Mouse (Mus musculus) heart, adult 2 months (tissue): ENCODE measurements around the gene Shroom3.

Experiments used
- CTCF ChIP-seq: fragments of 200-600 bp; IDR thresholded peaks from 2 replicates; pipeline ENCODE4 v1.8.1; 2022; ENCODE audit warnings: antibody characterized with exemption, mild to moderate bottlenecking, moderate library complexity
- EP300 ChIP-seq: fragments of 200-500 bp; IDR thresholded peaks from 2 replicates; pipeline ENCODE4 v1.6.1; 2011; ENCODE audit warnings: low read depth, low read length, control low read depth; ENCODE audit not compliant: insufficient read depth
- POLR2A ChIP-seq: fragments of 200-500 bp; IDR thresholded peaks from 2 replicates; pipeline ENCODE4 v1.6.1; 2011; ENCODE audit warnings: mild to moderate bottlenecking, low read depth, low read length, control low read depth; ENCODE audit not compliant: insufficient read depth

DNA sequence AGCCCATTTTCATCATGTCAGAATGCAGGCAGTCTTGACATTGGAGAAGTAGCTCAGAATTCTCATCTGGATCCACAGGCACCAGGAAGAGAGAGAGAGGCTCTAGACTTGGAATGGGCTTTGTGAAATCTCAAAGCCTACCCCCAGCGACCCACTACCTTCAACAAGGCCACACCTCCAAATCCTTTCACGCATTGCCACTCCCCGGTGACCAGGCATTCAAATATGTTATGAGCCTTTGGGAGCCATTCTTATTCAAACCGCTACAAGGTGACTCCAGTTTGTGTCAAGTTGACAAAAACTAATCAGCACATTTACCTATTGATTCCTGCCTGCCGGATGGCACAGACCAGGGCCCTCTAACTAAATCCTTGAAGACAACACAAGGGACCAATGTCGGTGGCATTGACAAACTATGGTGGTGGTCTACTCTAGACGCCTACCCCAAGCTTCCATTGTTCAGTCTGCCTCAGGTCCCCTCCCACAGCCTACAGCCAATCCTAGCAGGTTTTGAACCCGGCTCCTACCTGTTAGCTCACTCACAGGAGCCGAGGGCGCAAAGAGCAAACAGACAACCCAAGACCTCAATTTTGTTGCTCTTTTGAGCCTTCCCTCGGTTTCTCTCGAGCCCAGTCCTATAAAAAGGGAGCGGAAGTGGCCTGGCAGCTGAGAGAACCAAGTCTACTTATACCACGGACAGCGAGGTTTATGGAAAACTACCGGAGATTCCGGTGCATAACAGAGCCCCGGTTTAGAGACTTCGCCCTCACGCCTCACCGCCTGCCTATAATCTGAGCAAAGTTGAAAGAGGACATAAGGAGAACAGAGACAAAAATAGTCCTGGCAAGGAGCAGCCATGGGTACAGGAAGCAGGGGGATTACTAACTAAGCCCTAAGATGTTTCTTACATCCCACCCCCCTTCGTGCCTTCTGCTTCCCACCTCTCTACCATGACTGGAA is 303.7 kb downstream of the Shroom3 start:
- TF ChIP-seq POLR2A (no peak), CTCF (no peak), EP300 (no peak)
